Mouse (Mus musculus) forebrain, embryonic 16.5 days (tissue): ENCODE results near the gene Sik3. TPM values are rescaled to one million over a fixed set of nuclear protein-coding genes. Genes with fewer than 3 reads are reported as not detected.

Experiments
- ATAC-seq: fragments of 200-750 bp; cut with Nextera tagmentation; 2 replicates; pipeline ENCODE4 v1.8.0; 2017; ENCODE audit warnings: mild to moderate bottlenecking, moderate library complexity
- H3K27ac ChIP-seq: fragments of 300-500 bp; sonication (generic); 2 replicates; pipeline ENCODE4 v1.5.1; 2014; ENCODE audit warnings: low read length, control low read depth
- H3K27me3 ChIP-seq: fragments of 300-500 bp; sonication (generic); replicated peaks from 2 replicates; pipeline ENCODE4 v1.6.1; 2014; ENCODE audit warnings: low read length; ENCODE audit not compliant: control insufficient read depth, insufficient read depth
- H3K36me3 ChIP-seq: fragments of 300-500 bp; sonication (generic); 2 replicates; pipeline ENCODE4 v1.6.1; 2014; ENCODE audit not compliant: control insufficient read depth, insufficient read depth
- H3K4me1 ChIP-seq: fragments of 300-500 bp; sonication (generic); replicated peaks from 2 replicates; pipeline ENCODE4 v1.6.1; 2014; ENCODE audit warnings: low read length; ENCODE audit not compliant: control insufficient read depth, insufficient read depth
- H3K4me2 ChIP-seq: fragments of 300-500 bp; sonication (generic); 2 replicates; pipeline ENCODE4 v1.6.1; 2014; ENCODE audit warnings: mild to moderate bottlenecking, low read length, control low read depth
- H3K4me3 ChIP-seq: fragments of 300-500 bp; sonication (generic); replicated peaks from 2 replicates; pipeline ENCODE4 v1.5.1; 2014; ENCODE audit warnings: mild to moderate bottlenecking, low read length, control low read depth
- H3K9ac ChIP-seq: fragments of 300-500 bp; sonication (generic); replicated peaks from 2 replicates; pipeline ENCODE4 v1.6.1; 2014; ENCODE audit warnings: low read depth, low read length, control low read depth
- H3K9me3 ChIP-seq: fragments of 300-500 bp; sonication (generic); 2 replicates; pipeline ENCODE4 v1.6.1; 2016; ENCODE audit warnings: low read length; ENCODE audit not compliant: control insufficient read depth
- WGBS: fragments of 180-500 bp; shearing (Covaris S2); extraction: QIAGEN DNeasy Blood & Tissue Kit; methylation state at CpG from one replicate; pipeline ENCODE4 v1.1.7; 2014; 5-methylcytosine and 5-hydroxymethylcytosine counted together
- polyA plus RNA-seq: library from polyadenylated mRNA; unstranded; fragments of >200 nt; fragmentation: Nextera tagmentation; extraction: Ambion mirVana; gene quantifications from 2 replicates; pipeline ENCODE4 v1.2.1, GENCODE M21; 2015

Sik3 gene
- polyA plus RNA-seq, 1 experiment from 2014 or later = 5.3 TPM

GRCm38 (mm10) chr9:46041186-46041585 lies 28.6 kb downstream of the Sik3 start:
- Histone ChIP-seq H3K9ac (no peak overlapping the region), H3K36me3 (no peaks in the 10 kb centered on the region), H3K27me3 (no peaks in the 10 kb centered on the region), H3K4me1 (no peaks in the 10 kb centered on the region), H3K27ac (no peak overlapping the region), H3K9me3 (no peaks in the 10 kb centered on the region), H3K4me2 (no peak overlapping the region), H3K4me3 (no peak overlapping the region)
- ATAC-seq = no peak
- 93% methylated on average over 2 of the region's 2 CpGs for WGBS

GRCm38 (mm10) chr9:46042387-46042786 lies 29.8 kb downstream of the Sik3 start:
- WGBS = 78% methylated on average over 3 of the region's 3 CpGs

GRCm38 (mm10) chr9:46043626-46044025 lies 31.0 kb downstream of the Sik3 start:
- Histone ChIP-seq H3K4me1 (no peaks in the 10 kb centered on the region), H3K9me3 (no peaks in the 10 kb centered on the region), H3K9ac (no peak overlapping the region), H3K4me3 (no peak overlapping the region), H3K27ac (no peak overlapping the region), H3K27me3 (no peaks in the 10 kb centered on the region), H3K36me3 (no peaks in the 10 kb centered on the region), H3K4me2 (no peak overlapping the region)
- ATAC-seq = no peak
- 78% methylated on average over 8 of the region's 8 CpGs for WGBS

More at GRCm38 (mm10) chr9:46042387-46042786, 29.8 kb downstream of the Sik3 start:
- no peak overlapping the region for H3K4me2 ChIP-seq
- H3K4me1 ChIP-seq = no peaks in the 10 kb centered on the region
- no peaks in the 10 kb centered on the region for H3K36me3 ChIP-seq
- no peak overlapping the region for H3K4me3 ChIP-seq
- H3K9me3 ChIP-seq = no peaks in the 10 kb centered on the region
- H3K27ac ChIP-seq = no peak overlapping the region
- H3K27me3 ChIP-seq = no peaks in the 10 kb centered on the region
- no peak for ATAC-seq
- no peak overlapping the region for H3K9ac ChIP-seq

DNA sequence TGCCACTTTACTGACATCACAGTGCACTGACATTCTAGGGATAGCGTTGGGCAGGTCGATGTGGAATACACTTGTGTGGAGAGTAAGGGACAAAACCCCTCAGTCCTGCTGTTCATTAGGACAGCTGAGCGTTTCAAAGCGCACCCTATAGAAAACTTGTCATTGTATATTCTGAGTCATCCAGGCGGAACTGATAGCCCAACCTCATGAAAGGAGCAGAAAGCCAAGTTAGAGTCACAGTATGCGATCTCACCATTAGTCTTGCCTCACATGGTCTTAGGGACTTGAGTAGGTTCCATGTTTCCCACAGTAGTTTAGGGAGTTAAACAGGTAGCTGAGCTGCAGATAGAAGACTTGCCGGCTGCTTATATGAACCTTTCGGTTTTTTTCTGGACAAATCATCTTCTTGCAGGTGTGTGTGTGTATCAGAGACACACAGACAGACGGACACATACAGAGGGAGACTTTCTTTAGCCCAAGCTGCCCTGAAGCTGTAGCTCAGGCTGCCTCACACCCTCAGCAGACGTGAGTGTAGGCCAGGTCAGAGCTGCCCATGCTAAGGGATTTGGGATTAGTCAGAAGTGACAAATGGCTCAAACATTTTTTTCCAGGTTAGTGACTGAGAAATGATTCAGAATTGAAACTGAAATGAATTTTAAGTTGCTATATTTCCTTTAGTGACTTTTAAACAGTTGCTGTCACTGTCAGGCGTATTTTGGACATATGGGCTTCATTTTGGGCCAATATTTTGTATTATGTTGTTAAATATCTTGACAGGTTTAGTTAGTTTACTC lies 34.3 kb downstream of the Sik3 start:
- H3K4me3 ChIP-seq = no peak overlapping the region
- ATAC-seq = no peak
- H3K9ac ChIP-seq = no peak overlapping the region
- 42% methylated on average over 11 of the region's 11 CpGs for WGBS
- no peak overlapping the region for H3K27ac ChIP-seq
- no peak overlapping the region for H3K4me2 ChIP-seq
- H3K4me1 ChIP-seq = no peaks in the 10 kb centered on the region
- H3K36me3 ChIP-seq = no peaks in the 10 kb centered on the region
- H3K27me3 ChIP-seq = no peaks in the 10 kb centered on the region
- H3K9me3 ChIP-seq = no peaks in the 10 kb centered on the region

DNA sequence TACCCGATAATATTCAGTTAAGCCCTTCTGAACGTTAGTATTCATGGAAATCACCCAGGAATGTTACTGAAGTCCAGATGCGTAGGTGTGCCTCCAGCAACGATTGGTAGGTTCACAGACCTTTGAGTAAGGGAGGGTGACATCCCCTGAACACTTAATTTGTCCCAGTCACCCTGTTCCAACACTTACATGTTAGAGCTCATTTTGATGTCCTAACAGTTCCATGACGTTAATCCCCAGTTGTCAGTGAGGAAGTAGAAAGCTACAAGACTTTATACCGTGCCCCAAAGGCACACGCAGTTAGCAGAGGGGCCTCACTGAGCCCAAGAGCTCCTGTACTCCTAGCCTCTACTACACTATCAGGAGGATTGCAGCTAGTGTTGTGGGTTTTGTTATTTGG lies 36.9 kb downstream of the Sik3 start:
- Histone ChIP-seq H3K9ac (no peak overlapping the region), H3K27me3 (no peaks in the 10 kb centered on the region), H3K4me3 (no peak overlapping the region), H3K4me2 (no peak overlapping the region), H3K36me3 (no peaks in the 10 kb centered on the region), H3K4me1 (no peaks in the 10 kb centered on the region), H3K27ac (no peak overlapping the region), H3K9me3 (no peaks in the 10 kb centered on the region)
- 86% methylated on average over 7 of the region's 7 CpGs for WGBS
- no peak for ATAC-seq

DNA sequence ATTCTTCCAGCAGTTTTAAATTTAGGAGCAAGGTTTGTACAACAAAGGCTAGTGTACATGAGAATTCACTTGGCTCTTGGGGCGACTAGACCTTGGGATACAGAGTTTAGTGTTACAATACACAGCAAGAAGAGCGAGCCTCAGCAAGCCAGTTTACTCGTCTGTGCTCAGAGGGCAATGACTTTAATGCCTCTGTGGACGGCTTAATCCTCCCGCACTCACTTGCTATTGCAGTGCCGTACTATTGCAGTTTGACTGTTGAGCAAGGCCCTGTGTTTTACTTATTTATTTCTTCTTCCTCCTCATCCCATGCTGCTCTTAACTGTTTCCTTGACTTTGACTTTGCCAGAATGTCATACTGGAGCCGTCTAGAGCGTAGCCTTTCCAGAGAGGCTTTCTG lies 37.6 kb downstream of the Sik3 start:
- H3K27ac ChIP-seq = no peak overlapping the region
- WGBS = 79% methylated on average over 8 of the region's 8 CpGs
- no peak overlapping the region for H3K4me2 ChIP-seq

GRCm38 (mm10) chr9:46053014-46053666 lies 40.5 kb downstream of the Sik3 start:
- no peak overlapping the region for H3K9ac ChIP-seq
- no peak for ATAC-seq
- WGBS = 65% methylated on average over 9 of the region's 9 CpGs

More for the DNA sequence above, 37.6 kb downstream of the Sik3 start:
- Histone ChIP-seq H3K4me3 (no peak overlapping the region), H3K4me1 (no peaks in the 10 kb centered on the region), H3K27me3 (no peaks in the 10 kb centered on the region), H3K9ac (no peak overlapping the region), H3K9me3 (no peaks in the 10 kb centered on the region), H3K36me3 (no peaks in the 10 kb centered on the region)
- no peak for ATAC-seq

GRCm38 (mm10) chr9:46058065-46058464 lies 45.4 kb downstream of the Sik3 start:
- no peak overlapping the region for H3K4me3 ChIP-seq
- WGBS = 92% methylated on average over 3 of the region's 3 CpGs
- no peak for ATAC-seq

More at GRCm38 (mm10) chr9:46053014-46053666, 40.5 kb downstream of the Sik3 start:
- Histone ChIP-seq H3K4me1 (no peaks in the 10 kb centered on the region), H3K36me3 (no peaks in the 10 kb centered on the region), H3K4me2 (no peak overlapping the region), H3K9me3 (no peaks in the 10 kb centered on the region), H3K27ac (no peak overlapping the region), H3K27me3 (no peaks in the 10 kb centered on the region), H3K4me3 (no peak overlapping the region)

GRCm38 (mm10) chr9:46060249-46060648 lies 47.6 kb downstream of the Sik3 start:
- WGBS = 87% methylated on average over 2 of the region's 2 CpGs

More at GRCm38 (mm10) chr9:46058065-46058464, 45.4 kb downstream of the Sik3 start:
- Histone ChIP-seq H3K27ac (no peak overlapping the region), H3K4me2 (no peak overlapping the region), H3K4me1 (no peaks in the 10 kb centered on the region), H3K9me3 (no peaks in the 10 kb centered on the region), H3K27me3 (no peaks in the 10 kb centered on the region), H3K9ac (no peak overlapping the region), H3K36me3 (no peaks in the 10 kb centered on the region)

More at GRCm38 (mm10) chr9:46060249-46060648, 47.6 kb downstream of the Sik3 start:
- no peak for ATAC-seq
- H3K27ac ChIP-seq = no peak overlapping the region
- H3K4me2 ChIP-seq = no peak overlapping the region
- H3K27me3 ChIP-seq = no peaks in the 10 kb centered on the region
- no peaks in the 10 kb centered on the region for H3K36me3 ChIP-seq
- H3K4me1 ChIP-seq = no peaks in the 10 kb centered on the region
- H3K9ac ChIP-seq = no peak overlapping the region
- H3K9me3 ChIP-seq = no peaks in the 10 kb centered on the region
- no peak overlapping the region for H3K4me3 ChIP-seq
